Mouse (Mus musculus) midbrain, embryonic 10.5 days (tissue): Measurements from ENCODE around the gene Creld1. TPM values are rescaled to one million over a fixed set of nuclear protein-coding genes. Genes with fewer than 3 reads are reported as not detected.

ENCODE experiments used
- DNase-seq: peaks from one replicate; pipeline ENCODE4 v3.0.0-alpha.2; 2017; ENCODE audit warnings: low spot score
- H3K27ac ChIP-seq: fragments of 300-500 bp; sonication (generic); replicated peaks from 2 replicates; pipeline ENCODE4 v1.5.1; 2016; ENCODE audit warnings: mild to moderate bottlenecking
- H3K27me3 ChIP-seq: fragments of 300-500 bp; sonication (generic); 2 replicates; pipeline ENCODE4 v1.6.1; 2016; ENCODE audit warnings: low read depth, mild to moderate bottlenecking; ENCODE audit not compliant: poor library complexity, severe bottlenecking
- H3K36me3 ChIP-seq: fragments of 300-500 bp; sonication (generic); 2 replicates; pipeline ENCODE4 v1.6.1; 2016; ENCODE audit warnings: mild to moderate bottlenecking, moderate library complexity
- H3K4me1 ChIP-seq: fragments of 300-500 bp; sonication (generic); 2 replicates; pipeline ENCODE4 v1.6.1; 2016
- H3K4me3 ChIP-seq: fragments of 300-500 bp; sonication (generic); 2 replicates; pipeline ENCODE4 v1.5.1; 2016; ENCODE audit warnings: mild to moderate bottlenecking, moderate library complexity
- H3K9me3 ChIP-seq: fragments of 300-500 bp; sonication (generic); replicated peaks from 2 replicates; pipeline ENCODE4 v1.6.1; 2016; ENCODE audit warnings: mild to moderate bottlenecking
- WGBS: fragments of 180-500 bp; shearing (Covaris S2); methylation state at CpG from one replicate; pipeline ENCODE4 v1.1.7; 2016; 5-methylcytosine and 5-hydroxymethylcytosine counted together
- polyA plus RNA-seq: library from polyadenylated mRNA; unstranded; fragments of >200 nt; fragmentation: Nextera tagmentation; extraction: Ambion mirVana; gene quantifications from 2 replicates; pipeline ENCODE4 v1.2.1, GENCODE M21; 2016

Gene Creld1
- polyA plus RNA-seq, 1 experiment from 2014 or later = 45.4 TPM

DNA sequence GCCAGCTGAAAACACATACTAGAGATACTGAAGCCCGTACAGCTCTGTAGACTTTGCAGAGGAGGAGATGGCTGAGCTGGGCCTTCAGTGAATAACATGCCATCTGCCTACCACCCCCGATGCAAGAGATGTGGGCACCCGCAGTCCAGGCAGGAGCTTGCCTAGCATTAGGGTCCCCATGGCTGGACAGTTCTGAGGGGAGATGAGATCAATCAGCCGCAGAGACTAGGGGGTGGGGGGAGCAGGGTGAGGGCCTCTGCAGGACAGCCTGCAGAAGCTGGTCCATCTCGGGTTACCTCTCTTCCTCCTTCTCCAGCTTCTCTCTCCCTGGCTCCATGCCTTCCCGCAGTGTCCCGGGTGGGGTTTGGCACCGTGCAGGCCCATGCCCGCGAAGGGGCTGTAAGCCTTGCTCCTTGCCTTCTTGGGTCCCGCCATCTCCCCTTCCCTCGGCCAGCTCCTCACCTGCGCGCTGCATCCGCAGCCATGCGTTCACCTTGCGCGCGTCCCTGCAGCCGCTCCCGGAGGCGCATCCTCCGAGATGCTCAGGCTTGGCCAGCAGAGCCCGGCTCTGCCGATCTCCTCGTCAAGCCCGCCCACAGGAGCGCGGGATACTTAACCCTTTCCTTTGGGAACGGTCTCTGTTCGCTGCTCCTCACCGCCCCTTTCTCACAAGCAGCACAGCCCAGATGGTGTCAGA, 18.4 kb downstream of the Creld1 start, which contains the start of gene Prrt3:
Prrt3 (minus strand) TSS at position 544 of the 697 bp plus-strand sequence.
- peaks cover 20% of the 10 kb centered on the region for H3K4me1 ChIP-seq
- peaks cover 27% of the 10 kb centered on the region for H3K27me3 ChIP-seq
- DNase-seq = peak; percentile 66
- H3K27ac ChIP-seq = peak within 1 kb of the TSS; percentile 69
- peak within 1 kb of the TSS; percentile 63 for H3K4me3 ChIP-seq
- 3% methylated on average over 32 of the region's 32 CpGs for WGBS
- no peaks in the 10 kb centered on the region for H3K36me3 ChIP-seq
- peaks cover 2% of the 10 kb centered on the region; the same call in 1 of the 2 replicates for H3K9me3 ChIP-seq

DNA sequence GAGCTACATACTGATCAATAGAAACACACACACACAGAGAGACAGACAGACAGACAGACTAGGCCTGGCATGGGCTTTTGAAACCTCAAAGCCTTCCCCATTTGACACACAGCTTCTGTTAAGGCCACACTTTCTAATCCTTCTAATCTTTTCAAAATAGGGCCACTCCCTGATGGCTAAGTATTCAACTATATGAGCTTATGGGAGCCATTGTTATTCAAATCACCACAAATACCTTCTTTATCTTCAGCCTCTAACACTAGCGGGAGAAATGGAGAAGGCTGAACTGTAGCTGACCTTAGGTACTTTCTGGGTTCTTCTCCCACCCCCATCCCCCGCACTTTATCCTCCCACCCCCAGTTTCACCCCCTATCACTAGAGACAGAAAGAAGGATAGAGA, 19.7 kb downstream of the Creld1 start:
- H3K4me1 ChIP-seq = peaks cover 20% of the 10 kb centered on the region
- H3K4me3 ChIP-seq = no peak overlapping the region
- no peak for DNase-seq
- H3K27ac ChIP-seq = no peak overlapping the region
- peaks cover 2% of the 10 kb centered on the region; the same call in 1 of the 2 replicates for H3K9me3 ChIP-seq
- H3K27me3 ChIP-seq = peaks cover 27% of the 10 kb centered on the region
- H3K36me3 ChIP-seq = no peaks in the 10 kb centered on the region
- 46% methylated on average over 2 of the region's 2 CpGs for WGBS

DNA sequence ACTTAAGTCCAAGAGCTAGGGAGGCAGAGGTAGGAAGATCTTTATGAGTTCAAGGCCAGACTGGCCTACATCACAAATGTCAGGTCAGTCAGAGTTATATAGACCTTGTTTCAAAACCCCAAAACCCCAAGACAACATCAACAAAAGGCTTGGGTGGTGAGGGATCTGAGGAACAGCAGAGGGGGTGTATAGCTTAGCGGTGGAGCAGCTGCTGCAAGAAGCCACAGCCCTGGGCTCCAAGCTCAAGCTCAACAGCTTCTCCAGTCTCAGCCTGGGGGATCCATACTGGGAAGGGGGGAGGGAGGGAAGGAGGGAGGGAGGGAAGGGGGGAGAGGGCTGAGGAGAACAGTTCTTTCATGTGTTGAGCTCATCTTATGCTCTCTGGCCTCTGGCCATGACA, 22.6 kb downstream of the Creld1 start:
- H3K27ac ChIP-seq = no peak overlapping the region
- WGBS = 85% methylated on average over 1 of the region's 1 CpGs

GRCm38 (mm10) chr6:113507130-113507529, 24.0 kb downstream of the Creld1 start:
- H3K4me1 ChIP-seq = peaks cover 8% of the 10 kb centered on the region; the same call in 1 of the 2 replicates
- H3K27me3 ChIP-seq = peaks cover 5% of the 10 kb centered on the region; the same call in 1 of the 2 replicates
- H3K36me3 ChIP-seq = peaks cover under 1% of the 10 kb centered on the region; the same call in 1 of the 2 replicates
- H3K4me3 ChIP-seq = no peak overlapping the region
- no peak overlapping the region for H3K27ac ChIP-seq
- no peak for DNase-seq
- H3K9me3 ChIP-seq = peaks cover 2% of the 10 kb centered on the region; the same call in 1 of the 2 replicates

More for the DNA sequence above, 22.6 kb downstream of the Creld1 start:
- H3K36me3 ChIP-seq = no peaks in the 10 kb centered on the region
- H3K9me3 ChIP-seq = peaks cover 2% of the 10 kb centered on the region; the same call in 1 of the 2 replicates
- H3K4me3 ChIP-seq = no peak overlapping the region
- H3K4me1 ChIP-seq = peaks cover 20% of the 10 kb centered on the region
- DNase-seq = no peak
- peaks cover 16% of the 10 kb centered on the region for H3K27me3 ChIP-seq

DNA sequence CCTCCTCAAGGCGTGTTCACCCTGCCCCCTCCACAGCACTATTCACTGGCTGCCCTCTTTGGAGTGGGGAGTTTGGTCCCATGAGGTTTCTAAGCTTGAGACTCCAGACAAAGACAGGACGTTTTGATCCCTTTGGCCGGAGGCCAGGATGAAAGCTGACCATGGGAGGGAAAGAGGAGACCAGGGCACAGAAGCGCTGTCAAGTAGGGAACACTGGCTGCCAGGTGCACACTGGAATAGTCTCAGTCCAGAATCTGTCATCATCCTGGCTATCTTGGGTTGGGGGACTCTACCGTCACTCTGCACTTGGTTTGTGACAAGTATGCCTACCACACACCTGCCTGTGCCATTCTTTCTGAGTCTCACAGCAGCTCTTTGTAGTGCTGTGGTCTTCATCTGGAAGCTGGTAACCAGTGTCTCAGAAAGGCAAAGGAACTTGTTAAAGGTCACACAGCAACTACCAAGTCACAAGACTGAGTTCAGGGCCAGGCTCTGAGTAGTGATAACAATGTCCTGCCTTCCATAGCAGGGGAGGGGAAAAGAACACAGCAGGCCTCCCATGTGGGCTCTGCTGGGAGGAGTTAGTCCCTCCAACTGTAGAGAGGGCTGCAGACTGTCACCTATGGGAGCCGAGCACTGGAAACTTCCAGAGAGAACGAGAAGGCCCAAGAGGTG, 25.3 kb downstream of the Creld1 start:
- Histone ChIP-seq H3K4me1 (no peaks in the 10 kb centered on the region), H3K27ac (peak overlapping the region; percentile 38; the same call in 1 of the 2 replicates), H3K27me3 (no peaks in the 10 kb centered on the region), H3K36me3 (peaks cover 12% of the 10 kb centered on the region), H3K9me3 (peaks cover 2% of the 10 kb centered on the region; the same call in 1 of the 2 replicates), H3K4me3 (no peak overlapping the region)
- no peak for DNase-seq
- 72% methylated on average over 7 of the region's 7 CpGs for WGBS

DNA sequence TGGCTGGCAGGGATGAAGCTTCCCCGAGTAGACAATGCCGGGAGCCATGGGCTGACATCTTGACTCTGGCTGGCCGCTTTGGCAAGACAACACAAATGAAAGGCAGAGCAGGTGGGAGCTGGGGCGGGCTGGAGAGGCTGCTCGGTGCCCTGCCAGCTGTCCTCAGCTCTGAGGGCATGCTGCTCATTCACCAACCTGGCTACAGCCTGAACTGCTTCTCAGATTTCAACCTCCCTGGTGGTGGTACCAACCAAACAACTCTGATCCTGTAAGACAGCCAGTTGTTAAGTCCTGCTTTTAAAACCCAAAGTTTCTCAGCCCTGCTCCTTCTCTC, 25.8 kb downstream of the Creld1 start:
- 62% methylated on average over 5 of the region's 5 CpGs for WGBS
- H3K9me3 ChIP-seq = no peaks in the 10 kb centered on the region
- no peak overlapping the region for H3K4me3 ChIP-seq
- no peaks in the 10 kb centered on the region for H3K27me3 ChIP-seq
- no peak for DNase-seq
- no peaks in the 10 kb centered on the region for H3K4me1 ChIP-seq
- peaks cover 18% of the 10 kb centered on the region for H3K36me3 ChIP-seq
- H3K27ac ChIP-seq = 0 out of 2 replicates have a peak overlapping the region, but pooled peaks have one; percentile 38

DNA sequence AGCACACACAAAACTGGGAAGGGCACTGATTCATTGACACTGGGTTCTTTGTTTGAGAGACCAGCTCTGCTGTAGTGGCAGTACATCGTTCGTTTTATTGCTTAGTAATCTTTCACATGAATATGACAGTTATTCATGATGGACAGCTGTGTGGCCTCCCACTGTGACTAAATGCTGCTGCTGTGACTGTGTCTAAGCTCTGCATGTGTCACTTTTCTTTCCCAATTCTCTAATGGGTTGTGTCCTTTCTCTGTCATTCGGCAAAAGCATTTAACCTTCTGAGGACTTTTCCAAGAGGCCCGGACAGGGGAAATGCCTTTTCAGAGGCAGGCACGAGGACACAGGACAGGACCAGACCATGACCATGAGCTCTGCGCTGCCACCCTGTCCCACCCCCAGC, 30.8 kb downstream of the Creld1 start:
- H3K4me3 ChIP-seq = no peak overlapping the region
- H3K9me3 ChIP-seq = no peaks in the 10 kb centered on the region
- H3K4me1 ChIP-seq = no peaks in the 10 kb centered on the region
- peaks cover 68% of the 10 kb centered on the region for H3K36me3 ChIP-seq
- H3K27me3 ChIP-seq = no peaks in the 10 kb centered on the region
- no peak for DNase-seq
- 96% methylated on average over 6 of the region's 6 CpGs for WGBS
- no peak overlapping the region for H3K27ac ChIP-seq

DNA sequence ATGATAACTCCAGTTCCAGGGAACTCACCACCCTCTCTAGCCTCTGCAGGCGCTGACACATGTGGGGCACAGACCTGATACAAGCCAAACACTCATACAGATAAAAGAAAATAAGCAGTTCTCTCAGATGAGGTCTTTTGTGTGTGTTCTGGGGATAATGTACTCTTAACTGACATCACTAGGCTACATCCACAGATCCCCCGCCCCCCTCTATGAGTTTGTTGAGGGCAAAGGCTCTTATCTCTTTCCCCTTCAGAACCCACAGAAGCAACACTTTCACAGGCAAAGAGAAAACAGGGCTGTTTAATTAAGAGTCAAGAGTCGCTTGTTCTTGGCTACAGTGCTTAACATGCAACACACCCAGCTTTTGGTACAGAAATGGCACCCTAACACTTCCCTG, 31.5 kb downstream of the Creld1 start:
- no peaks in the 10 kb centered on the region for H3K4me1 ChIP-seq
- H3K27ac ChIP-seq = no peak overlapping the region
- no peak overlapping the region for H3K4me3 ChIP-seq
- 91% methylated on average over 3 of the region's 3 CpGs for WGBS
- no peak for DNase-seq
- no peaks in the 10 kb centered on the region for H3K9me3 ChIP-seq
- no peaks in the 10 kb centered on the region for H3K27me3 ChIP-seq
- H3K36me3 ChIP-seq = peaks cover 74% of the 10 kb centered on the region

GRCm38 (mm10) chr6:113517434-113518080, 34.5 kb downstream of the Creld1 start:
- WGBS = 96% methylated on average over 8 of the region's 8 CpGs
- no peak overlapping the region for H3K27ac ChIP-seq
- no peak for DNase-seq
- H3K4me3 ChIP-seq = no peak overlapping the region
- no peaks in the 10 kb centered on the region for H3K9me3 ChIP-seq
- H3K36me3 ChIP-seq = peaks cover 100% of the 10 kb centered on the region
- H3K27me3 ChIP-seq = no peaks in the 10 kb centered on the region
- H3K4me1 ChIP-seq = no peaks in the 10 kb centered on the region

DNA sequence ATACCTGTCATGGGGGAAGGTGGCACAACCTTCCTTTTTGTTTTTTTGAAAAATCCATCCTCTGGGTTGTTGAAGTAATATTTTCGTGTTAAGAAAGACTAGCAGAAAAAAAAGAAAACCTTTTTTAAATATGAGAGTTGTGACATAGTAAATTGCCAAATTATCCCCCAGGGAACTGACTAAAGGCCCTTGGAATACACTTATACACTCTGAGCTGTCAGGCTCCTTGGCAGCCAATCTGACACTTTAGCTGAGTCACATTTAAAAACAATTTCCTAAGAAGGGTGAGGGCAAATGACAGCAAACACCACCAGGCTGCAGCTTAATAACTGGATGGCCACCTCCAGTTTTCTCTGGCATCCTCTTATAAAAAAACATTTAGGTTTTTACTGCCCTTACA, 39.2 kb downstream of the Creld1 start:
- Histone ChIP-seq H3K36me3 (peaks cover 86% of the 10 kb centered on the region), H3K4me3 (no peak overlapping the region), H3K27me3 (no peaks in the 10 kb centered on the region), H3K27ac (no peak overlapping the region), H3K9me3 (no peaks in the 10 kb centered on the region), H3K4me1 (no peaks in the 10 kb centered on the region)
- WGBS = 71% methylated on average over 1 of the region's 1 CpGs
- no peak for DNase-seq

DNA sequence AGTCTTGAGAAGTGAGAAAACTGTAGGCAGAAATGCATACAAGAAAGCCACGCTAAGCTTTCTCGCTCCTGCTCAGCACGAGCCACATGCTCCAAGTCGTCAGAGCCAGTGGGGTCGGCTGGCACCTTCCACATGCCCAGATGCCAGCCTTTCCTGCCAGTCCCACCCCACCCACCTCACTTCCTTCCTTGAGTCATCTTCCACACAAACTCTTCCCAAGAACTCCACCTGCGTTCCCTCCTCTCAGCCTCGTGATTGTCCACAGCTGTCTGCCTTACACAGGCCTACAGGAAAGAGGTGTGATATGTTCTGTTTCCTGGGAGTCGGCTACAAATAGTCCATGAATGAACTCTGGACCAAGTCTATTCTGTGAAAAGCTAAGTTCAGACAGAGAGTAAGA, 40.3 kb downstream of the Creld1 start:
- 92% methylated on average over 8 of the region's 8 CpGs for WGBS
- no peak overlapping the region for H3K4me3 ChIP-seq
- H3K27me3 ChIP-seq = no peaks in the 10 kb centered on the region
- no peaks in the 10 kb centered on the region for H3K4me1 ChIP-seq
- peaks cover 84% of the 10 kb centered on the region for H3K36me3 ChIP-seq
- no peaks in the 10 kb centered on the region for H3K9me3 ChIP-seq
- no peak overlapping the region for H3K27ac ChIP-seq
- DNase-seq = no peak

DNA sequence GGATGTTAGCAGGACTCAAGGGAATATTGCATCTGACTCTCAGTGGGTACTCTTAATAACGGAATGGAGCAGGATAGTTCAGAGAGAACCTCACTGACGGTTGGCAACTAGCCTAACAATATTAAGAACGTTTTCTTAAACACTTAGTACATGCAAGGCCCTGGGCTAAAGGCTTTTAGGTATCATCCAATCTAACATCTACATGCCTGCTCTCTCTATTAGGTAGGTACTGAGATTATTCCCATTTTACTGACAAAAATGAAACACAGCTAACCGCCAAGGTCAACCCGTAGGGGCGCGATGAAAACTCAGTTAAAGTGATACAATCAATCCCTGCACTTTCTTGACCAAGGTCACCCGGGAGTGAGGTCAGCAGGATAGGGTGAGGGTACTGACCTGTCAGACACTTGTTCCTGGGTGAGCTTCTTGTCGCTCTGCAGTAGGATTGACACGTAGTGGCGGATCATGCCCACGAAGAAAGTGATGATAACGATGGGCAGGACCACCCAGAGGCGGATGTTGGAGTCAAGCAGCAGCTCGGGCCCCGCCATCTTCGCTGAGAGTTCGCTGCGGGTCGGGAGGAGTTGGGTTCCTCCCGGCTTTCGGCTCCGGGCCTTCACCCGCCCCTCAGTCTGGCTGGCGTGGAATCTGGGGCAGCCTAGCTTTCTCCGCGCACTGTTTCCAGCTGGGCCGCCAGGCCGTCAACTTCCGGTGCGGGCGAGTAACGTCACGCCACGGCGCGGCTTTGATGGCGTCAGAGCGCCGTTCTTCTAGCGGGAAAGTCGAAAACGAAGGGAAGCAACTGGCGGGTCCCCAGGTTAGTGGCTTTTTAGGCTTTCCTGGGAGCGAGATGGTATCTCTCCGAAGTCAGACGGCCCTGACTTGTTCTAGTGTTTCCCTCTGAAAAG, 48.1 kb downstream of the Creld1 start, which contains the start of the genes Emc3 and Fancd2:
Emc3 (minus strand) TSS at position 721 of the 908 bp plus-strand sequence.
Fancd2 (plus strand) TSS at position 751 of the 908 bp plus-strand sequence.
- H3K9me3 ChIP-seq = no peaks in the 10 kb centered on the region
- H3K4me3 ChIP-seq = peak within 1 kb of the TSS; percentile 82
- H3K27me3 ChIP-seq = no peaks in the 10 kb centered on the region
- H3K4me1 ChIP-seq = peaks cover 26% of the 10 kb centered on the region
- H3K36me3 ChIP-seq = peaks cover 35% of the 10 kb centered on the region
- 2% methylated on average over 47 of the region's 47 CpGs for WGBS
- peak within 1 kb of the TSS; percentile 90 for H3K27ac ChIP-seq
- peak; percentile 94 for DNase-seq
